Mouse (Mus musculus) mesoderm, embryonic 11.5 days (tissue): ENCODE measurements around the gene Tob2.

ENCODE experiments used
- DNase-seq: peaks from one replicate; pipeline ENCODE4 v3.0.0-alpha.2; 2012; ENCODE audit warnings: low read depth, low spot score

The Tob2 gene

GRCm38 (mm10) chr15:81838554-81839235 is 19.9 kb downstream of the Tob2 start:
- DNase-seq, result no peak

GRCm38 (mm10) chr15:81836966-81837920 is 21.4 kb downstream of the Tob2 start:
- DNase-seq, result no peak

- DNase-seq, result peak; percentile 74
Observed at GRCm38 (mm10) chr15:81836124-81836821, 22.3 kb downstream of the Tob2 start.

GRCm38 (mm10) chr15:81835007-81835880 is 23.4 kb downstream of the Tob2 start:
- DNase-seq, result no peak

- no peak for DNase-seq
Observed at GRCm38 (mm10) chr15:81834171-81834841, 24.3 kb downstream of the Tob2 start.

- DNase-seq, result no peak
Observed at GRCm38 (mm10) chr15:81833481-81833880, 25.1 kb downstream of the Tob2 start.

- no peak for DNase-seq
Observed at GRCm38 (mm10) chr15:81832219-81832618, 26.4 kb downstream of the Tob2 start.

GRCm38 (mm10) chr15:81831136-81831825 is 27.3 kb downstream of the Tob2 start:
- peak; percentile 95 for DNase-seq

- DNase-seq, result no peak
Observed at GRCm38 (mm10) chr15:81830530-81830929, 28.1 kb downstream of the Tob2 start.

GRCm38 (mm10) chr15:81829208-81829580 is 29.4 kb downstream of the Tob2 start:
- no peak for DNase-seq

- no peak for DNase-seq
Observed at GRCm38 (mm10) chr15:81828426-81829207, 30.0 kb downstream of the Tob2 start.

- no peak for DNase-seq
Observed at GRCm38 (mm10) chr15:81824832-81825231, 33.8 kb downstream of the Tob2 start.

GRCm38 (mm10) chr15:81822631-81823030 is 36.0 kb downstream of the Tob2 start:
- no peak for DNase-seq

GRCm38 (mm10) chr15:81818404-81818803 is 40.2 kb downstream of the Tob2 start:
- no peak for DNase-seq

GRCm38 (mm10) chr15:81814716-81815370 is 43.8 kb downstream of the Tob2 start:
- no peak for DNase-seq

GRCm38 (mm10) chr15:81813986-81814705 is 44.5 kb downstream of the Tob2 start:
- DNase-seq, result no peak

- DNase-seq, result no peak
Observed at GRCm38 (mm10) chr15:81812696-81813631, 45.6 kb downstream of the Tob2 start.
